Mouse (Mus musculus) regulatory T cell (primary cell): ENCODE data around the gene Entpd4b.
"Not testable (repeated sequence)": the region's sequence is repeated elsewhere in the genome, so short reads cannot be mapped to it uniquely, and the experiment has no call there.

Experiments used
- in situ Hi-C: fragments of 300-600 bp; cut with MboI, MseI; formaldehyde crosslinking; loops from one replicate; pipeline ENCODE4 v1.15.1; 2025; ENCODE audit warnings: high pct_unique_total_duplicates

Entpd4b gene

DNA sequence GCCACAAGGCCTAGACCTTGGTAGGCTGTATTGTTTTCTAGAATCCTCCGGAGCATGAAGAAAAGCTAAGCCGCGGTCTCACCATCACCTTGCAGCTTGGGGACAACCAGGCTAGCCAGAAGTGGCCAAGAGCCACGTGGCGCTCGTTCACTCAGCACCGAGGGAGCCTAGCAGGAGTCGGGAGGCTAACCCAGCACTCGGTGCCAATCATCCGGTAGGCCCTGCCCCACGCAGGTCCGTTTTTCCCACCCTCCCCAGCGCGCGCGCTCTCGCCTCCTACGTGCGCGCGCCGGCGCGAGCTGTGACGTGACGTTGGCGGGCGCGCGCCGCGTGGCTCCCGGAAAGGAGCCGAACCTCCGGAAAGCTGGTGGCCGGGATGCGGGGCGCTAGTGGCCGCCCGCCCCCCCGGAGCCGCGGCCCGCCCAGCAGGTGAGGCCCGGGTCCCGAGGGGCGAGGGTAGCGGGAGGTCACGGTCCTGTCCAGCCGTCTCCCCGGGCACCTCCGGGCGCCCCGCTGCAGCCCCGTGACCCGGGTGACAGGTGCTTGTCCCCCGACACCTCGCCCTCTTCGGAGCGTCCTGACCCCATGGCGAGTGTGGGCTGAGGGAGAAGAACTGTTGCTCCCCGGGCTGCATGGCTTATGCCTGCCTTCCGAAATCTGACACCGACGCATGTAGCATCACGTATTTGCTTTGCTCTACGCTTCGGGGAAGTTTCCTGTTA, at the start of gene Entpd4b:
Entpd4b (plus strand) TSS at position 315 of the 722 bp plus-strand sequence.
- in situ Hi-C loops = not testable (repeated sequence)

DNA sequence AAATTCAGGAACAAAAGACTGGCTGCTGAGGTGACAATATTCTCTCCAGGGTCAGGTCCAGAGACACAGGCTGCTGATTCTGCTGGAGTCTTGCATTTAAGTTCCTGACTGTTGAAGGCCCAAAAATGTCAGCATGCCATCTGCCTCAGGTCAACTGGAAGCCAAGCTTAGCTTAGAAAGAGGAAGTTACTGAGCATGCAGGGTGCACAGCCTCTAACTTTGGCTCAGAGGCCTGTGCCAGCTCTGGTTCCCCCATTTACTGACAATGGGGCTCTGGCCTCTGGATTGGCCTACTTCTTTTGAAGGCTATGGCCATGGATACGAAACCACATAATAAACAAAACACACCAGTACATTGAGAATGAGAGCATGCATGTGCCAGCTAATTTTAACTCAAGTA, 48.2 kb upstream of the Entpd4b start:
- in situ Hi-C loops = not testable (repeated sequence)

DNA sequence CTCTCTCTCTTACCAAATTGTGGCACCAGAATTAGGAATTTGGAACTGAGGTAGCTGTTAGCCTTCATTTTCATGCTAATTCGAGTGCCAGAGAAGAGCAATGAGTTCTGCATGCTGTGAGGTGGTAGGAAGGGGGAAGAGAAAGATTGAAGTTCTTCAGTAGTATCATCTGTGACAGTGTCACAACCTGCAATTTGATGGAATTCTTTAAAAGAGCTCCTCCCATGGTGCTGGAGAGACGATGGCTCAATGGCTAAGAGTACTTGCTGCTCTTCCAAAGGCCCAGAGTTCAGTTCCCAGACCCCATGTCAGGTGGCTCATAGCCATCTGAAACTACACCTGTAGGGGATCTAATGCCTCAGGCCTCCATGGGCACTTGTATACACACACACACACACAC, 42.8 kb upstream of the Entpd4b start, which contains the start of gene Gm27179:
Gm27179 (minus strand) TSS at position 101 of the 400 bp plus-strand sequence.
- in situ Hi-C loops = not testable (repeated sequence)

DNA sequence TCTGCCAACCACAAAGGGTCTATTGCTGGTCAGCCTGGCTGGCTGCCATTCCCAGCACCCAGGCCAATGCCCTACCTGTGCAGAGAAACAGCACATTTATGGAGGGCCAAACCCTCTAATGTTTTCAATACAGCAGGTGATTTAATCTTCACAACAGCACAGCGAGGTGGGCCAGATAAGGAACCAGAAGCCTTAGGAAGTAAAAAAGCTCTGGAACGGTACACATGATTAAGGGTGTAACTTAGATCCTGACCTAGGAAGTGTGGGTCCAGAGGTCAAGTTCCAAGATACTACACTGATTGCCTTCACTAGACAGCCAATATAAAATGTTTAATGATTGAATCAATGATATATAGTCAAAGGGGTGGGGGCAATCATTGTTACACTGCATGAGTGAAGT, 34.4 kb upstream of the Entpd4b start:
- in situ Hi-C loops = not testable (repeated sequence)

DNA sequence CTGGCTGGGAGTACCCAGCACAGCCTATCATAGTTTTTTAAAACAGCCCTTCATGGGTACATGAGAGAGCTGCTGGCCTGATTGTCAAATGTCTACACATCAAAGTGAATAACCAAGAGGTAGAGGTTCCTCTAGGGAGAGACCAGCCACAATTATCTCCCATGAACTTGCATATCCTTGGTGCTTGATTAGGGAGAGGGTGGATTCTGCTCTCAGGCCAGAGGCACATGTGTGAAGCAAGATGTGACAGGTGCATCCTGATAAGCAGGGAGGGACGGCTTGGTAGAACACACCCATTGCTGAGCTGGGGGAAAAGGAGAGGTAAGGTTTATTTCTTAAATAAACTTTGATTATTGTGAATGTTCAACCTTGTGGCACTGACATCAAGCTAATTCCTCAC, 32.2 kb upstream of the Entpd4b start:
- in situ Hi-C loops = not testable (repeated sequence)

DNA sequence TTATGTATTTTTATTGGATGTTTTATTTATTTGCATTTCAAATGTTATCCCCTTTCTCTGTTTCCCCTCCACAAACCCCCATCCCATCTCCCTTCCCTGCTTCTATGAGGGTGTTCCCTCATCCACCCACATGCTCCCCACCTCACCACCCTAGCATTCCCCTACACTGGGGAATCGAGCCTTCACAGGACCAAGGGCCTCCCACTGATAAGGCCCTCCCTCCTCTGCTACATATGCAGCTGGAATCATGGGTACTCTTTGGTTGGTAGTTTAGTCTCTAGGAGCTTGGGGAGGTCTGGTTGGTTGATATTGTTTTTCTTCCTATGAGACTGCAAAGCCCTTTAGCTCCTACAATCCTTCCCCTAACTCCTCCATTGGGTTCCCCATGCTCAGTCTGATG, 29.0 kb upstream of the Entpd4b start:
- in situ Hi-C loops = not testable (repeated sequence)

DNA sequence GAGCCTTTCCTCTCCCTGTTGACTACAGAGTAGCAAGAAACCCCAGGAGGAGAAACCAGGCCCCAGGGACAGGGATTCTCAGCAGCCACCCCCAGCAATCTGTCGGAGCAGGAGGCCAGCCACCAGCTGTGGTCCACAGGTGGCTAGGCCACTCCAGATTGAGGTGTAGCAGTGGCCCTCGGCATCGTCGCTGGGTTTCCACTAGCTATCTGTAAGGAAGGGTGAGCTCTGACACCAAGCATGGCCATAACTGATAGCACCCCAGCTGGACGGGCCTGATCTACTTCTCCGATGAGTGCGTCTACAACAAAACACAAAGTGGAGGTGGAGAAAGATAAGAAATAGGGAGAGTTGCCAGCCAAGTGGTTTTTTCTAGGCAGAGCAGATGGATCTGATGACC, 18.7 kb upstream of the Entpd4b start:
- in situ Hi-C loops = not testable (repeated sequence)

DNA sequence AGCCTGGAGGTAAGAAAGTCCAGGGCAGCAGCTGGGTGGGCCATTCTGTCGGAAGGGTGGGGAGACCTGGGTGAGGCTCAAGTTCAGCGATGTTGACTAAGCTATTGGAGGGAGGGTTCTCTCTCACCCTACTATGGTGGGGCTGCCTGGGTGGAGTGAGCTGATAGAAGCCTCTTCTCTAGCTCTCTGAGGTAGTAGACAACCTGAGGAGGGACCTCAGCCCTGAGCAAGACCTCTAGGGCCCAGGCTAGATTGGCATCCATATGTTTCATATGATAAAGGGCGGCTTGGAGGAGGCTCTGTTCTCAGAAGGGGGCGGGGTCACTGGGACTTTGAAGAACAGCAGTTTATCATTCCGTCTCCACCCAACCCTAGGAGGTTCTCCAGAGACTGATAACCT, 15.1 kb upstream of the Entpd4b start:
- in situ Hi-C loops = loop anchor here (10.0 kb wide), 1 partner anchor 305 kb away; no protein-coding TSS in a partner anchor

DNA sequence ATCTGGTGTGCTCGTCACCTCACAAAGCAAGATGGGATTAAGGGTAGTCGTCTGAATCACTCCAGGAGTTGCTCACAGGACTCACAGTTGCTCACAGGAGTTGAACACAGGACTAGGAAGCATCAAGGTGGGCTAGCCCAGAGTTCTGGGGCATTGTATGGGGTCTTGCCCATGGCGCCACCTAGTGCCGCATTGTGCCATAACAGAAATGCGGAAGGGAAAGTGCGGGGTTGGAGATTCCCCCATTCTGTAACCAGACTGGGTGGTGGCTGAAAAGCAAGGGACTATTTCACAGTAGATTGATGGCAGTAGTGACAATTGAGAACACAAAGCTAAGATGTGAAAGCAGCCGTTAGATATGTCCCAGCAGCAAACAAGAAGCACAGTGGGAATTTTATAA, 12.5 kb upstream of the Entpd4b start:
- in situ Hi-C loops = loop anchor here (10.0 kb wide), 1 partner anchor 308 kb away; no protein-coding TSS in a partner anchor

DNA sequence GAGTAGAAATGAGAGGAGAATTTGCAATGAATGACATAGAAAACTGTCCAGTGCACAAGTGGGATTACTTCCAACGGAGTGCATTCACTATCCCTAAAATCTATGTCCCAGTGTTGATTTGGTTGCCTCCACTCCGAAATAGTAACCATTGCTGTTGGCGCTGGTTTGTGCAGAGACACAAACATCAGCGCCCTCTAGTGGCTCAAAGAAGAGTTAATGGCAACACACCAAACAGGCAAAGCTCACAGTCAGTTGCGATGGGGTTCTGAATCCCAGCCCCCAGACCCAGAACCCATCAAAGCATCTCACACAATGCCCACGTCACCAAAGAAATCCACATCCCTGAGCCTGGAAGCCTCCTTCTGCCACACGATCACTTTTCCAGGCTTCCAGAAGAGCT, 11.2 kb upstream of the Entpd4b start:
- in situ Hi-C loops = loop anchor here (10.0 kb wide), 1 partner anchor 309 kb away; no protein-coding TSS in a partner anchor

DNA sequence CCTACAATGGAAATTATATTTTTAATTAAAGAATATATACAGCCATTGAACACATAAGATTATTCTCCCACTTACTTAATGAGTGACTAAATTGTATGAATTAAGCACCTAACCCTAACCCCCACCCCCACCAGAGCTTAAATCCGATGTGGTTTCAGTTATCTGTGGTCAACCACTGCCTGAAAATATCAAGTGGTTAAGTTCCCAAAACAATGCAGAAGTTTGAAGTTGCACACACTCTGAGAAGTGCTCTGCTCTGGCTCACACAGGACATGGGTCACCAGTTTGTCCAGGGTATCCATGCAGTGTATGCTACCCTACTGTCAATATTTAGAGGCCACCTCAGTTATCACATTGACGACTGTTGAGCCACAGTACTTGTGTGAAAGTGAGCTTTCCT, 10.2 kb upstream of the Entpd4b start:
- in situ Hi-C loops = loop anchor here (10.0 kb wide), 1 partner anchor 310 kb away; no protein-coding TSS in a partner anchor

DNA sequence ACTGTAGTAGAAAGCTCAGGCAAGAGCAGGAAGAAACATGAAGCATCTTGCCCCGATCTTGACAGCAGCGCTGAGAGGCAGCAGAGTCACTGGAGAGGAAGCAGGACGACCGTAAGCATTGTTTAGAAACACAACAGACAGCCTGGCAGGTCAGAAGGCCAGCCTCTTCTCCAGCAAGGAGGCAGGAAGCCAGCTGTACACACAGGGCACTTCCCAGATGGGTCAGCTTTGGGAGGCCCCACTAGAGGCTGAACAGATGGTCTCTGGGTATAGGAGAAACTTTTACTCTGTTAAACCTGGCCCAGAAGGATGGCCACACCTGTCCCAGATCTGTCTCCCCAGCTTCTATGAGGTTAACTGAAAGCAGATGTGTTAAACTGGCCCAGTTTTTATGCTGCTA, 7.9 kb upstream of the Entpd4b start:
- in situ Hi-C loops = loop anchor here (10.0 kb wide), 1 partner anchor 313 kb away; no protein-coding TSS in a partner anchor

DNA sequence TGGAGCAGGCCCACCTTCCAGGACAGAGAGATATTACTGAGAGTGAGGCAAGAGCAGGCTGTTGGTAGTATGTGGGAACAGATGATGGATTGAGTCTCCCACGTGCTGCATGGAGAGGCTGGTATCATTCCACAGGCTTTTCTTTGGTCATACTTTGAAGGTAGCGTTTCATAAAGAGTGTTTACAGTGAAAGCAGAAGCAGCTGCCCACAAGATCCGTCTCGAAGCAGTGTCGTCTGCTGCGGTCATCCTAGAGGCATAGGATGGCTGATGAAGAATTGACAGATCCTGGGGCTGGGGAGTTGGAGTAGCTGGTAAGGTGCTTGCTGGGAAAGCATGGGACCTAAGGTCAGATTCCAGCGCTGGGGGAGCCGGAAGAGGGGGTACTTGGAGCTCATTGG, 1.6 kb downstream of the Entpd4b start:
- in situ Hi-C loops = not testable (repeated sequence)

DNA sequence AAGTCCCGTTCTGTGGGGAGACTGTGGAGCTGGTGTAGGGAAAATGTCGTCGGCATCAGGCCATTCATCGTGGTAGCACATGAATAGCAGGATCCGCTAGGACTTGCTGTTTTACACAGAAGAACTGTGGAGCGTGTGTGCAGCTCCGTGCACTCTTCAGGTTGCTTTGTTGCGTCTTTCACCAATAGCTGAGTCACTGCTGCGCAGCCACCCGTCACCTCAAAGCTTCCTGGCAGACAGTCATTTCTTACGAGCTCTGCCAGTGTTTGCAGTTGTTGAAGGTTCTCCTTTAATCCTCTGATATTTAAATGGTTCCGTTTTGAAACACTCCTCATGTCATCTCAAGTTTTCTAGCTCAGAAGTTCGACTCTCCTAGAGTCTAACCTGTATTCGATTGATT, 2.3 kb downstream of the Entpd4b start:
- in situ Hi-C loops = not testable (repeated sequence)
